19 mouse cellular contexts compared by ENCODE assay signal in the genomic region with DNA sequence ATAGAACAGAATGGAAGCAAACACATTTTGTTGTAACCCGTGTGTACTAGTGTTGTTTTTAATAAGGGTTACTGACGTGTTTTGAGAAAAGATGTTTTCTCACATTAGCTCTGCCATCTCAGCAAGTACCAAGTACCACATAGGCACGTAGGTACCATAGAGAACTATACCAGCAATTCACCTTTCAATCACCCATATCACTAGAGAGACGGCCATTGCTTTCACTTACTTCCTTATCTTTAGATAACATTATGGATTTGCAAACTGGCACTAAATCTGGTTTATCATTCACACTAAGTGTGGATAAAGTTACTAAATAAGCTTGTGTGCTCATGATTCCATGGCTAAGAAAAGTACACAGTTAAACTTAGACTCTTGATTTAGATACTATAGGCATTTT.
DNase-seq lines count a peak whose midpoint lies in the region; ATAC-seq and TF ChIP-seq lines count a peak whose summit lies in the region.
"Had no signal": no experiment of that assay in that cellular context is flagged by ENCODE, and none has a peak within 500 bp of the region (broad histone marks: within the 10 kb centered on the region; RNA-seq: fewer than 3 reads in every experiment).

No protein-coding gene starts in this region.

- ATAC-seq in stomach, embryonic 14.5 days (ENCODE audit: insufficient number of reproducible peaks, insufficient read depth, low FRiP score, low read depth) = peak; percentile 73; the same call in 1 of the 2 replicates
- no peak for ATAC-seq in stomach, postnatal 0 days (ENCODE audit: low FRiP score, low TSS enrichment)
- peak; percentile 71 for ATAC-seq in stomach, embryonic 15.5 days (ENCODE audit: insufficient read depth, low FRiP score, low read depth)
- ATAC-seq: activated CD4-positive, CD25-positive, alpha-beta regulatory T cell, adult 4 months; CD4-positive, CD25-positive, alpha-beta regulatory T cell, adult 4 months; Patski had no signal

- H3K4me3 ChIP-seq in stomach, embryonic 14.5 days (ENCODE audit: low read depth, low read length) = no peak overlapping the region
- H3K4me3 ChIP-seq in stomach, postnatal 0 days (ENCODE audit: low read depth, low read length) = no peak overlapping the region
- H3K4me3 ChIP-seq in stomach, embryonic 15.5 days (replicated peaks) = no peak overlapping the region
- no peak overlapping the region for H3K4me3 ChIP-seq in forebrain, embryonic 10.5 days

- DNase-seq in stomach, postnatal 0 days (ENCODE audit: low spot score) = no peak
- DNase-seq in forebrain, embryonic 10.5 days (ENCODE audit: extremely low spot score, low spot score) = no peak
- DNase-seq: adrenal gland, adult 2 months; adrenal gland, adult 8-10 months; adrenal gland, postnatal 10 days; adrenal gland, postnatal 14 days; adrenal gland, postnatal 25 days; adrenal gland, postnatal 36 days; B cell, adult 2 months; cerebellum, adult 11 months; cerebellum, adult 11-12 months; cerebellum, adult 18-20 months had no signal

- H3K36me3 ChIP-seq in stomach, embryonic 14.5 days (ENCODE audit: control insufficient read depth, insufficient read depth, low read length) = peaks cover 8% of the 10 kb centered on the region; the same call in 1 of the 2 replicates
- H3K36me3 ChIP-seq in stomach, postnatal 0 days (ENCODE audit: control insufficient read depth, insufficient read depth, low read length) = no peaks in the 10 kb centered on the region
- H3K36me3 ChIP-seq in stomach, embryonic 15.5 days = no peaks in the 10 kb centered on the region
- H3K36me3 ChIP-seq in forebrain, embryonic 10.5 days (replicated peaks) = peaks cover 8% of the 10 kb centered on the region; the same call in 1 of the 2 replicates
- H3K36me3 ChIP-seq: G1E had no signal

- H3K27ac ChIP-seq in stomach, embryonic 14.5 days (ENCODE audit: low read length) = no peak overlapping the region
- no peak overlapping the region for H3K27ac ChIP-seq in stomach, postnatal 0 days (replicated peaks)
- H3K27ac ChIP-seq in stomach, embryonic 15.5 days = no peak overlapping the region
- H3K27ac ChIP-seq in forebrain, embryonic 10.5 days = no peak overlapping the region

- 79% methylated on average over 4 of the region's 4 CpGs for WGBS in stomach, embryonic 14.5 days
- 66% methylated on average over 4 of the region's 4 CpGs for WGBS in stomach, postnatal 0 days
- 69% methylated on average over 4 of the region's 4 CpGs for WGBS in stomach, embryonic 15.5 days
- WGBS in forebrain, embryonic 10.5 days = 93% methylated on average over 4 of the region's 4 CpGs

- no peaks in the 10 kb centered on the region for H3K9me3 ChIP-seq in stomach, embryonic 14.5 days (ENCODE audit: control insufficient read depth, low read depth, low read length)
- H3K9me3 ChIP-seq in stomach, postnatal 0 days (ENCODE audit: control insufficient read depth, low read length) = no peaks in the 10 kb centered on the region
- H3K9me3 ChIP-seq in stomach, embryonic 15.5 days = no peaks in the 10 kb centered on the region
- H3K9me3 ChIP-seq in forebrain, embryonic 10.5 days = no peaks in the 10 kb centered on the region
- H3K9me3 ChIP-seq: G1E had no signal

- H3K4me2 ChIP-seq in stomach, embryonic 14.5 days (replicated peaks; ENCODE audit: low read depth, low read length) = no peak overlapping the region
- H3K4me2 ChIP-seq in stomach, postnatal 0 days (replicated peaks; ENCODE audit: low read depth) = no peak overlapping the region
- H3K4me2 ChIP-seq in stomach, embryonic 15.5 days = no peak overlapping the region

- no peak for TF ChIP-seq CTCF in stomach, postnatal 0 days (IDR thresholded peaks at IDR 0.05; ENCODE audit: low read depth)

- H3K27me3 ChIP-seq in stomach, embryonic 14.5 days (ENCODE audit: control insufficient read depth, insufficient read depth, low read length) = no peaks in the 10 kb centered on the region
- no peaks in the 10 kb centered on the region for H3K27me3 ChIP-seq in stomach, postnatal 0 days (ENCODE audit: control insufficient read depth, insufficient read depth, low read length)
- no peaks in the 10 kb centered on the region for H3K27me3 ChIP-seq in stomach, embryonic 15.5 days (replicated peaks)
- H3K27me3 ChIP-seq in forebrain, embryonic 10.5 days (ENCODE audit: poor library complexity, severe bottlenecking) = no peaks in the 10 kb centered on the region
- H3K27me3 ChIP-seq: CH12.LX, Patski had no signal

- no peak overlapping the region for H3K9ac ChIP-seq in stomach, embryonic 14.5 days (replicated peaks; ENCODE audit: low read depth, low read length)
- no peak overlapping the region for H3K9ac ChIP-seq in stomach, postnatal 0 days (ENCODE audit: low read length)
- no peak overlapping the region for H3K9ac ChIP-seq in stomach, embryonic 15.5 days

- no peak for TF ChIP-seq EP300 in stomach, postnatal 0 days (optimal IDR thresholded peaks at IDR 0.05)

- no peaks in the 10 kb centered on the region for H3K4me1 ChIP-seq in stomach, embryonic 14.5 days (ENCODE audit: control insufficient read depth, insufficient read depth, low read length)
- H3K4me1 ChIP-seq in stomach, postnatal 0 days (replicated peaks; ENCODE audit: control insufficient read depth, insufficient read depth) = no peaks in the 10 kb centered on the region
- H3K4me1 ChIP-seq in stomach, embryonic 15.5 days = no peaks in the 10 kb centered on the region
- 0 out of 2 replicates have a peak, but pooled peaks cover 3% of the 10 kb centered on the region for H3K4me1 ChIP-seq in forebrain, embryonic 10.5 days
